Mouse (Mus musculus): Measurements from ENCODE around the gene Stk4.
A peak's percentile ranks its signal among the peaks of the same experiment; 100 is the strongest.

Gene Stk4

GRCm38 (mm10) chr2:164081577-164081976 lies 11.5 kb downstream of the Stk4 start:
- peak; percentile 51 to 67 for DNase-seq

- peak in 1 of 2 experiments; percentile 22 for DNase-seq
These were observed 12.1 kb downstream of the Stk4 start for GRCm38 (mm10) chr2:164082175-164082574.

GRCm38 (mm10) chr2:164083609-164084341 lies 13.7 kb downstream of the Stk4 start:
- DNase-seq = peak; percentile 77 to 82

- peak; percentile 80 to 88 for DNase-seq
These were observed 14.2 kb downstream of the Stk4 start for GRCm38 (mm10) chr2:164084342-164084700.

GRCm38 (mm10) chr2:164087416-164088017 lies 17.4 kb downstream of the Stk4 start:
- DNase-seq = no peak

GRCm38 (mm10) chr2:164089508-164089907 lies 19.4 kb downstream of the Stk4 start:
- no peak for DNase-seq

GRCm38 (mm10) chr2:164094152-164094551 lies 24.0 kb downstream of the Stk4 start:
- DNase-seq = no peak

GRCm38 (mm10) chr2:164098603-164099250 lies 28.6 kb downstream of the Stk4 start:
- no peak for DNase-seq

- no peak for DNase-seq
These were observed 31.8 kb downstream of the Stk4 start for GRCm38 (mm10) chr2:164101936-164102335.

- DNase-seq = no peak
These were observed 32.2 kb downstream of the Stk4 start for GRCm38 (mm10) chr2:164102366-164102765.

- DNase-seq = peak; percentile 53 to 54
These were observed 33.4 kb downstream of the Stk4 start for GRCm38 (mm10) chr2:164103501-164103900.

GRCm38 (mm10) chr2:164106287-164107035 lies 36.3 kb downstream of the Stk4 start:
- DNase-seq = no peak

GRCm38 (mm10) chr2:164107125-164107874 lies 37.2 kb downstream of the Stk4 start:
- no peak for DNase-seq

GRCm38 (mm10) chr2:164108501-164108900 lies 38.4 kb downstream of the Stk4 start:
- DNase-seq = no peak

- DNase-seq = no peak
These were observed 41.4 kb downstream of the Stk4 start for GRCm38 (mm10) chr2:164111546-164111945.

- no peak for DNase-seq
These were observed 43.9 kb downstream of the Stk4 start for GRCm38 (mm10) chr2:164114051-164114450.

- no peak for DNase-seq
These were observed 45.4 kb downstream of the Stk4 start for GRCm38 (mm10) chr2:164115531-164115930.

GRCm38 (mm10) chr2:164119503-164119902 lies 49.4 kb downstream of the Stk4 start:
- no peak for DNase-seq

- DNase-seq = no peak
These were observed 53.1 kb downstream of the Stk4 start for GRCm38 (mm10) chr2:164123169-164123766.

GRCm38 (mm10) chr2:164126533-164126955 lies 56.4 kb downstream of the Stk4 start:
- DNase-seq = no peak

GRCm38 (mm10) chr2:164127297-164127696 lies 57.2 kb downstream of the Stk4 start:
- DNase-seq = no peak

Data from thymus, postnatal 36 days (tissue).